In genomic region chr4:100137102-100137835, GRCm38 (mm10) we compare ENCODE assay signal across 17 mouse cellular contexts. TPM values are rescaled to one million over a fixed set of nuclear protein-coding genes. Genes with fewer than 3 reads are reported as not detected.
DNase-seq lines count a peak whose midpoint lies in the region; ATAC-seq lines count a peak whose summit lies in the region.
"Had no signal": no experiment of that assay in that cellular context is flagged by ENCODE, and none has a peak within 500 bp of the region (broad histone marks: within the 10 kb centered on the region; RNA-seq: fewer than 3 reads in every experiment).

No protein-coding gene starts in this region.

- no peak for ATAC-seq in embryonic facial prominence, embryonic 12.5 days (ENCODE audit: insufficient number of reproducible peaks, insufficient read depth, low FRiP score, low TSS enrichment)
- peak; percentile 37; the same call in 1 of the 2 replicates for ATAC-seq in limb, embryonic 13.5 days (ENCODE audit: low FRiP score, low read depth)
- no peak for ATAC-seq in forebrain, embryonic 16.5 days
- ATAC-seq: forebrain, embryonic 14.5 days had no signal

- no peak overlapping the region for H3K9ac ChIP-seq in embryonic facial prominence, embryonic 12.5 days
- no peak overlapping the region for H3K9ac ChIP-seq in limb, embryonic 13.5 days
- H3K9ac ChIP-seq in forebrain, embryonic 16.5 days (replicated peaks; ENCODE audit: low read depth, low read length): no peak overlapping the region
- H3K9ac ChIP-seq: embryonic facial prominence, embryonic 15.5 days; heart, embryonic 12.5 days; hindbrain, embryonic 15.5 days had no signal

- DNase-seq in forelimb bud, embryonic 11.5 days (ENCODE audit: low read depth, low spot score): peak; percentile 27
- no peak for DNase-seq in cerebellum, adult 18-20 months
- DNase-seq in thymus, postnatal 25 days: no peak
- DNase-seq: adrenal gland, postnatal 25 days; cerebellum, adult 2 months; cerebellum, postnatal 10 days; gastrocnemius, postnatal 10 days; heart, postnatal 36 days had no signal

- H3K4me1 ChIP-seq in embryonic facial prominence, embryonic 12.5 days: peaks cover 40% of the 10 kb centered on the region
- H3K4me1 ChIP-seq in limb, embryonic 13.5 days: peaks cover 67% of the 10 kb centered on the region
- no peaks in the 10 kb centered on the region for H3K4me1 ChIP-seq in forebrain, embryonic 16.5 days (replicated peaks; ENCODE audit: control insufficient read depth, insufficient read depth, low read length)
- H3K4me1 ChIP-seq: hindbrain, embryonic 15.5 days had no signal

- no peaks in the 10 kb centered on the region for H3K36me3 ChIP-seq in embryonic facial prominence, embryonic 12.5 days
- no peaks in the 10 kb centered on the region for H3K36me3 ChIP-seq in limb, embryonic 13.5 days
- H3K36me3 ChIP-seq in forebrain, embryonic 16.5 days (ENCODE audit: control insufficient read depth, insufficient read depth): no peaks in the 10 kb centered on the region
- H3K36me3 ChIP-seq: embryonic facial prominence, embryonic 15.5 days; forebrain, embryonic 10.5 days; heart, embryonic 12.5 days; hindbrain, embryonic 15.5 days had no signal

- 37% methylated on average over 11 of the region's 11 CpGs for WGBS in embryonic facial prominence, embryonic 12.5 days
- 26% methylated on average over 11 of the region's 11 CpGs for WGBS in limb, embryonic 13.5 days
- WGBS in forebrain, embryonic 16.5 days: 87% methylated on average over 11 of the region's 11 CpGs

- H3K27me3 ChIP-seq in embryonic facial prominence, embryonic 12.5 days: no peaks in the 10 kb centered on the region
- peaks cover 25% of the 10 kb centered on the region for H3K27me3 ChIP-seq in limb, embryonic 13.5 days
- no peaks in the 10 kb centered on the region for H3K27me3 ChIP-seq in forebrain, embryonic 16.5 days (replicated peaks; ENCODE audit: control insufficient read depth, insufficient read depth, low read length)
- H3K27me3 ChIP-seq: embryonic facial prominence, embryonic 15.5 days; heart, embryonic 12.5 days; hindbrain, embryonic 15.5 days had no signal

- H3K4me3 ChIP-seq in embryonic facial prominence, embryonic 12.5 days: no peak overlapping the region
- H3K4me3 ChIP-seq in limb, embryonic 13.5 days: no peak overlapping the region
- H3K4me3 ChIP-seq in forebrain, embryonic 16.5 days (replicated peaks; ENCODE audit: low read length): no peak overlapping the region
- H3K4me3 ChIP-seq: embryonic facial prominence, embryonic 15.5 days; erythroblast, embryonic 14.5 days; forebrain, embryonic 10.5 days; heart, embryonic 12.5 days; hindbrain, embryonic 15.5 days had no signal

- H3K27ac ChIP-seq in embryonic facial prominence, embryonic 12.5 days: peak overlapping the region; percentile 46; the same call in 1 of the 2 replicates
- peak overlapping the region; percentile 72 for H3K27ac ChIP-seq in limb, embryonic 13.5 days
- no peak overlapping the region for H3K27ac ChIP-seq in forebrain, embryonic 16.5 days (ENCODE audit: low read length)
- H3K27ac ChIP-seq: embryonic facial prominence, embryonic 15.5 days; forebrain, embryonic 10.5 days; hindbrain, embryonic 15.5 days had no signal

- no peaks in the 10 kb centered on the region for H3K9me3 ChIP-seq in embryonic facial prominence, embryonic 12.5 days
- H3K9me3 ChIP-seq in limb, embryonic 13.5 days: no peaks in the 10 kb centered on the region
- H3K9me3 ChIP-seq in forebrain, embryonic 16.5 days (ENCODE audit: control insufficient read depth, low read length): no peaks in the 10 kb centered on the region
- H3K9me3 ChIP-seq: embryonic facial prominence, embryonic 15.5 days; forebrain, embryonic 10.5 days; heart, embryonic 12.5 days; hindbrain, embryonic 15.5 days had no signal

- no peak overlapping the region for H3K4me2 ChIP-seq in embryonic facial prominence, embryonic 12.5 days (replicated peaks)
- peak overlapping the region; percentile 42 for H3K4me2 ChIP-seq in limb, embryonic 13.5 days (replicated peaks)
- H3K4me2 ChIP-seq in forebrain, embryonic 16.5 days (ENCODE audit: low read length): no peak overlapping the region
- H3K4me2 ChIP-seq: embryonic facial prominence, embryonic 15.5 days; heart, embryonic 12.5 days; hindbrain, embryonic 15.5 days had no signal

RNA-seq across cellular contexts. Expression of gene Ror1, which starts 41.7 kb away (rescaled TPM):
- polyA plus RNA-seq in embryonic facial prominence, embryonic 12.5 days (2016; fragmentation: Nextera tagmentation; extraction: Ambion mirVana): 22.4 and 24.3 TPM in 2 replicates
- polyA plus RNA-seq in limb, embryonic 13.5 days (2015; fragmentation: Nextera tagmentation; extraction: Ambion mirVana): 10.4 and 11.8 TPM in 2 replicates
- polyA plus RNA-seq in forebrain, embryonic 16.5 days (2015; fragmentation: Nextera tagmentation; extraction: Ambion mirVana): 0.89 and 1.4 TPM in 2 replicates
- polyA plus RNA-seq: erythroblast, embryonic 14.5 days had no signal
